In genomic region chr6:62045042-62045441, GRCm38 (mm10) we compare ENCODE assay signal across 2 mouse cellular contexts.
ATAC-seq lines count a peak whose summit lies in the region.
"Not testable (repeated sequence)": the region's sequence is repeated elsewhere in the genome, so short reads cannot be mapped to it uniquely, and the experiment has no call there.

No protein-coding gene starts in this region.

- H3K9ac ChIP-seq in intestine, embryonic 15.5 days; intestine, embryonic 16.5 days (ENCODE audit: low read depth, low read length): not testable (repeated sequence)

- peak; percentile 71 for ATAC-seq in intestine, embryonic 15.5 days
- ATAC-seq in intestine, embryonic 16.5 days = peak; percentile 68

- H3K4me2 ChIP-seq in intestine, embryonic 15.5 days (replicated peaks); intestine, embryonic 16.5 days (ENCODE audit: low read depth, low read length): not testable (repeated sequence)

- not testable (repeated sequence) for H3K9me3 ChIP-seq in intestine, embryonic 15.5 days; intestine, embryonic 16.5 days (ENCODE audit: control insufficient read depth, low read length)

- 16% methylated on average over 1 of the region's 1 CpGs for WGBS in intestine, embryonic 15.5 days
- 24% methylated on average over 1 of the region's 1 CpGs for WGBS in intestine, embryonic 16.5 days

- H3K4me3 ChIP-seq in intestine, embryonic 15.5 days (replicated peaks); intestine, embryonic 16.5 days (ENCODE audit: low read length): not testable (repeated sequence)

- H3K4me1 ChIP-seq in intestine, embryonic 15.5 days (replicated peaks); intestine, embryonic 16.5 days (ENCODE audit: control insufficient read depth, insufficient read depth, low read length): not testable (repeated sequence)

- not testable (repeated sequence) for H3K27ac ChIP-seq in intestine, embryonic 15.5 days; intestine, embryonic 16.5 days (ENCODE audit: low read length)

- H3K27me3 ChIP-seq in intestine, embryonic 15.5 days (replicated peaks); intestine, embryonic 16.5 days (replicated peaks; ENCODE audit: control insufficient read depth, insufficient read depth, low read length): not testable (repeated sequence)

- H3K36me3 ChIP-seq in intestine, embryonic 15.5 days; intestine, embryonic 16.5 days (ENCODE audit: control insufficient read depth, insufficient read depth, low read length): not testable (repeated sequence)
